Mouse (Mus musculus) limb, embryonic 15.5 days (tissue): Measurements from ENCODE around the gene Nsg2. TPM values are rescaled to one million over a fixed set of nuclear protein-coding genes. Genes with fewer than 3 reads are reported as not detected.
A peak's percentile ranks its signal among the peaks of the same experiment; 100 is the strongest.
"Not testable (repeated sequence)": the region's sequence is repeated elsewhere in the genome, so short reads cannot be mapped to it uniquely, and the experiment has no call there.

Experiments used
- ATAC-seq: fragments of 200-750 bp; cut with Nextera tagmentation; 2 replicates; pipeline ENCODE4 v1.8.0; 2017; ENCODE audit warnings: low read depth, moderate TSS enrichment; ENCODE audit not compliant: insufficient number of reproducible peaks, low FRiP score, low TSS enrichment
- H3K27ac ChIP-seq: fragments of 300-500 bp; sonication (generic); 2 replicates; pipeline ENCODE4 v1.5.1; 2015; ENCODE audit warnings: moderate library complexity, mild to moderate bottlenecking, inconsistent platforms
- H3K27me3 ChIP-seq: fragments of 300-500 bp; sonication (generic); 2 replicates; pipeline ENCODE4 v1.6.1; 2015; ENCODE audit warnings: inconsistent platforms
- H3K36me3 ChIP-seq: fragments of 300-500 bp; sonication (generic); 2 replicates; pipeline ENCODE4 v1.6.1; 2015; ENCODE audit warnings: inconsistent platforms
- H3K4me1 ChIP-seq: fragments of 300-500 bp; sonication (generic); 2 replicates; pipeline ENCODE4 v1.6.1; 2015; ENCODE audit warnings: inconsistent platforms
- H3K4me2 ChIP-seq: fragments of 300-500 bp; sonication (generic); 2 replicates; pipeline ENCODE4 v1.6.1; 2015; ENCODE audit warnings: mild to moderate bottlenecking, inconsistent platforms
- H3K4me3 ChIP-seq: fragments of 300-500 bp; sonication (generic); 2 replicates; pipeline ENCODE4 v1.5.1; 2015; ENCODE audit warnings: mild to moderate bottlenecking, inconsistent platforms
- H3K9ac ChIP-seq: fragments of 300-500 bp; sonication (generic); 2 replicates; pipeline ENCODE4 v1.6.1; 2015; ENCODE audit warnings: inconsistent platforms
- H3K9me3 ChIP-seq: fragments of 300-500 bp; sonication (generic); 2 replicates; pipeline ENCODE4 v1.6.1; 2016; ENCODE audit warnings: inconsistent platforms
- WGBS: fragments of 180-500 bp; shearing (Covaris S2); methylation state at CpG from one replicate; pipeline ENCODE4 v1.1.7; 2015; 5-methylcytosine and 5-hydroxymethylcytosine counted together
- polyA plus RNA-seq: library from polyadenylated mRNA; unstranded; fragments of >200 nt; fragmentation: Nextera tagmentation; extraction: Ambion mirVana; gene quantifications from 2 replicates; pipeline ENCODE4 v1.2.1, GENCODE M21; 2015

The Nsg2 gene
- polyA plus RNA-seq, 1 experiment from 2014 or later = 6.3 TPM

DNA sequence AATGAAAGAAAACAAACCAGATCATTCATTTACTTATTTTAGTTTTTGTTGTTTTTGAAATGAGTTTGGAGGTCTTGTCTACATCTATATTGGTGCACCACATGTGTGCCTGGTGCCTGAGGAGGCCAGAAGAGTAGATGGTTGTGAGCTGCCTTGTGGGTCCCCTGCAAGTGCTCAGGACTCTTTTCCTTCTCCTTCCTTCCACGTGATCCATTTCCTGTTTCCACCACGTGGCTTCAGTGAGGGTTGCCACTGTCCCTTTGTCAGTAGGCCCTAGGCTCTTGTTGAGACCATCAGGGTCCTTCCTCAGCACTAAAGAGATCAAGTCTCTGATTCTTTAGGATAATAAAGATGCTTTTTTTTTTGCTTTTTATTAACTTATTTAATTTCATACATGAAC lies 15.5 kb upstream of the Nsg2 start:
- Histone ChIP-seq H3K36me3 (no peaks in the 10 kb centered on the region), H3K27me3 (no peaks in the 10 kb centered on the region), H3K9me3 (no peaks in the 10 kb centered on the region), H3K4me3 (no peak overlapping the region), H3K4me2 (no peak overlapping the region), H3K9ac (no peak overlapping the region), H3K4me1 (no peaks in the 10 kb centered on the region), H3K27ac (no peak overlapping the region)
- 54% methylated on average over 2 of the region's 2 CpGs for WGBS
- ATAC-seq = no peak

DNA sequence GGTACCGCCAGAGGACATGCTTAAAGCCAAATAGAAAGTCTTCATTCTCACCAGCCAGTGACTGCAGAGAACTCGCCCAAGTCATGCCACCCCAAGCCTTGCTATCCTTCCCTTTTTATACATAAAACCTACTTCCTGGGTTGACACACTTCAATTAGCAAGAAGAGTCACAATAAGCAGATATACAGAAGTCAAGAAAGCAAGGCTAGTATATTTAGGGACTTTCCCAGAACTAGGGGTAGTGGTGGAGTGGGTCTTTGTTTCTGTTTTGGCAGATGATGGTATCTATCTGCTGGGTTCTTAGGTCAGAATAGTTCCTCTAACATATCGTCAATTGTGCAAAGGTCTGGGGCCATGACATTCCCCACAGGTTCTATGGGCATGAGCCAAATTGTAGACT lies 7.7 kb upstream of the Nsg2 start:
- H3K4me3 ChIP-seq = no peak overlapping the region
- H3K9ac ChIP-seq = no peak overlapping the region
- ATAC-seq = no peak
- H3K9me3 ChIP-seq = no peaks in the 10 kb centered on the region
- H3K4me2 ChIP-seq = no peak overlapping the region
- H3K27me3 ChIP-seq = no peaks in the 10 kb centered on the region
- 91% methylated on average over 3 of the region's 3 CpGs for WGBS
- no peak overlapping the region for H3K27ac ChIP-seq
- no peaks in the 10 kb centered on the region for H3K4me1 ChIP-seq
- no peaks in the 10 kb centered on the region for H3K36me3 ChIP-seq

DNA sequence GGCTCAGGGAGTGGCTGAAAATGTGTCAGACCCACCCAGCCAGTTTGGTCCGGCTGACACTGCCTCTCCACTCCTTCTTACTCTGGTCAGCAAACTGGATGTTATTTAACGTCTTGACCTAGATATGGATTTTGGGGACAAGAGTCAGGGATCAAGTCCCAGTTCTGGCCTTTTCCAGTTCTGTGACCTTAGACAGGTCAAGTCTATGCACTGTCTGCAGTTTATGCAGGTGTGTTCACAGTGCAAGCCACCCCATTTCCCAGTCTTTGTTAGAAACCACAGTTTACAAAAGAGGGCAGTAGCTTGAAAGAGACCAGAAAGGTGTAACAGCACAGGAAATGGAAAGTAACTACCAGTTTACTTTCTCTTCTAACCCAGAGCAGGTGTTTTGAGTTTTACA lies 547 bp upstream of the Nsg2 start:
- WGBS = 32% methylated on average over 2 of the region's 2 CpGs
- H3K9ac ChIP-seq = no peak overlapping the region
- no peaks in the 10 kb centered on the region for H3K36me3 ChIP-seq
- H3K4me1 ChIP-seq = peaks cover 15% of the 10 kb centered on the region
- peaks cover 7% of the 10 kb centered on the region; the same call in 1 of the 2 replicates for H3K27me3 ChIP-seq
- no peaks in the 10 kb centered on the region for H3K9me3 ChIP-seq
- no peak overlapping the region for H3K4me3 ChIP-seq
- no peak overlapping the region for H3K27ac ChIP-seq
- no peak overlapping the region for H3K4me2 ChIP-seq
- no peak for ATAC-seq

DNA sequence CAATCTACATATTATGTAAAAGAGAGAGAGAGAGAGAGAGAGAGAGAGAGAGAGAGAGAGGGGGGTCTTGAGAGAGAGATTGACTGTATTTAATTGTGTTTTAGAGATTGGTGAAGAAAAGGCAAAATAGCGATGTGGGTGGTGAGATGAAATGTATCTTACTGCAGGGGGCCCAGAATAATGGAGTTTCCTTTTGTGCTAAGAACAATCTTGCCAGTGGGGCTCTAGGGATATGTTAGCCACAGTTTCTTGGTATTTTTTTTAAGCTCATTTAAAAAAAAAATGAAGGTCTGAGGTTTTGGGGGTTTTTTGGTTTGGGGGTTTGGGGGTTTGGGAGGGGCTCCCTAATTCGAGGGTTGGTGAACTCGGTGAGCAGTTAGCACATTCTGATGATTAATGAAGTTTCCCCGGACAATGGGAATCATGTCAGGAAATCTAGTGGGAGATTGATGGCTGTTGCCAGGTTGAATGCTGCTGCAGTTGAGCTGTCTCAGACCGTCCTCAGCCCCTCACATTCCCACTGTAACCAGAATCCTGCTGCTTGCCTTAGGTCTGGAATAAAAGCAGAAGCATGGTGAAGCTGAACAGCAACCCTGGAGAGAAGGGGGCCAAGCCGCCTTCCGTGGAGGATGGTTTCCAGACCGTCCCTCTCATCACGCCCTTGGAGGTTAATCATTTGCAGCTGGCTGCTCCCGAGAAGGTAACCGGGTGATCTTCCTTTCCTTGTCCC lies 1.1 kb downstream of the Nsg2 start:
- no peak overlapping the region for H3K9ac ChIP-seq
- H3K9me3 ChIP-seq = no peaks in the 10 kb centered on the region
- WGBS = 7% methylated on average over 11 of the region's 11 CpGs
- H3K36me3 ChIP-seq = no peaks in the 10 kb centered on the region
- H3K4me2 ChIP-seq = peak overlapping the region; percentile 29
- no peak overlapping the region; the same call in 1 of the 2 replicates for H3K4me3 ChIP-seq
- H3K27me3 ChIP-seq = peaks cover 7% of the 10 kb centered on the region; the same call in 1 of the 2 replicates
- no peak overlapping the region for H3K27ac ChIP-seq
- peaks cover 15% of the 10 kb centered on the region for H3K4me1 ChIP-seq
- ATAC-seq = no peak

DNA sequence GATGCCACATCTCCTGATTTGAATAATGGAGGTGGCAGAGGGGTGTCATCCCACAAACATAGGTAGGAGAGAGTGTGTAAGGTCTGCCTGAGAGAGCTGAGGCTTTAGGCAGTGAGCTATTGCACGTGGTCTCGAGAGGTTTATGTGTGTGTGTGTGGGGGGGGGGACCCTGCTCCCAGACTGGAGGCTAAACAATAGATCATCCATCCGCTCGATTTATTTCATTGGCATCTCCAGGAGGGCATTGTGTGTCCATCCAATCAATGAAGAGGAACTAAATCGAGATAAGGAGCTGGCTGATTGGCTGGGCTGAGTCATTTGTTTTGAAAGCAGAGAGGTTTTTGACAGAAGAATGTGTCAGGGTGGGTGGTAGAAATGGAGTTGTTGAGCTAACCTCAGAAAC lies 2.4 kb downstream of the Nsg2 start:
- Histone ChIP-seq H3K4me1 (peaks cover 15% of the 10 kb centered on the region), H3K4me2 (no peak overlapping the region), H3K36me3 (no peaks in the 10 kb centered on the region), H3K4me3 (no peak overlapping the region), H3K9me3 (no peaks in the 10 kb centered on the region), H3K27me3 (peaks cover 7% of the 10 kb centered on the region; the same call in 1 of the 2 replicates), H3K9ac (no peak overlapping the region), H3K27ac (no peak overlapping the region)
- no peak for ATAC-seq
- 16% methylated on average over 5 of the region's 5 CpGs for WGBS

DNA sequence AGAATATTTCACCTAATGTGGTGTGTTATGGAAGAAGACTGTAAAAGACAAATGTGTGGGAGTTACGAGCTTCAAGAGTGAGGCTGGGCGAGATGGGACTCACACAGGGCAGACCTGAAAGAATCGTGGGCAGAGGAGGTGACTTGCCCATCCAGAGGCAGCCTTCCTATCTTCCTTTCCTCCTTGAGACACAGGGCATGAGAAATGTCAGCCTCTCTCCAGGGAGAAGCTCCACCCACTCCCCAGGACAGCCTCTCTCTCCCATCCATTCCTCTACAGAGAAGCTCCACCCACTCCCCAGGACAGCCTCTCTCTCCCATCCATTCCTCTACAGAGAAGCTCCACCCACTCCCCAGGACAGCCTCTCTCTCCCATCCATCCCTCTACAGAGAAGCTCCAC lies 7.8 kb downstream of the Nsg2 start:
- H3K4me2 ChIP-seq, H3K4me3 ChIP-seq, H3K27ac ChIP-seq, ATAC-seq, H3K9me3 ChIP-seq, H3K27me3 ChIP-seq, H3K36me3 ChIP-seq, H3K9ac ChIP-seq: not testable (repeated sequence)
- peaks cover 17% of the 10 kb centered on the region for H3K4me1 ChIP-seq
- WGBS = 79% methylated on average over 3 of the region's 3 CpGs

DNA sequence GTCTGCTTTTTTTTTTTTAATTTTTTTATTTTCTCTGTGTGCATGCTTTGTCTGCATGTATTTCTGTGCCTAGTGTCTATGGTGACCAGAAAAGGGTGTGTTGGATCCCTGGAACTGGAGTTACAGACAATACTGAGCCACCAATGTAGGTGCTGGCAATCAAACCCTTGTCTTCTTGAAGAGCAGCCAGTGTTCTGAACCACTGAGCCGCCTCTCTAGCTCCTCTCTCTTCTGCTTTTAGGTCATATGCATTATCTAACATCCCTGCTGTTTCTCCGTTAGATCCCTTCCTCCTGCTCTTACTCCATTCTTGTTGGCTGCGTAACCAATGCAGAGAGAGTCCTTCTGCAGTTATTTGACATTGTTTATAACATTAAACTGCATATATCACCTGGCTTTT lies 8.6 kb downstream of the Nsg2 start:
- no peak overlapping the region for H3K4me2 ChIP-seq
- no peaks in the 10 kb centered on the region for H3K36me3 ChIP-seq
- H3K9ac ChIP-seq = no peak overlapping the region
- no peak overlapping the region for H3K27ac ChIP-seq
- no peaks in the 10 kb centered on the region for H3K9me3 ChIP-seq
- peaks cover 20% of the 10 kb centered on the region for H3K4me1 ChIP-seq
- H3K27me3 ChIP-seq = 0 out of 2 replicates have a peak, but pooled peaks cover 1% of the 10 kb centered on the region
- no peak for ATAC-seq
- WGBS = 86% methylated on average over 3 of the region's 3 CpGs
- H3K4me3 ChIP-seq = no peak overlapping the region

DNA sequence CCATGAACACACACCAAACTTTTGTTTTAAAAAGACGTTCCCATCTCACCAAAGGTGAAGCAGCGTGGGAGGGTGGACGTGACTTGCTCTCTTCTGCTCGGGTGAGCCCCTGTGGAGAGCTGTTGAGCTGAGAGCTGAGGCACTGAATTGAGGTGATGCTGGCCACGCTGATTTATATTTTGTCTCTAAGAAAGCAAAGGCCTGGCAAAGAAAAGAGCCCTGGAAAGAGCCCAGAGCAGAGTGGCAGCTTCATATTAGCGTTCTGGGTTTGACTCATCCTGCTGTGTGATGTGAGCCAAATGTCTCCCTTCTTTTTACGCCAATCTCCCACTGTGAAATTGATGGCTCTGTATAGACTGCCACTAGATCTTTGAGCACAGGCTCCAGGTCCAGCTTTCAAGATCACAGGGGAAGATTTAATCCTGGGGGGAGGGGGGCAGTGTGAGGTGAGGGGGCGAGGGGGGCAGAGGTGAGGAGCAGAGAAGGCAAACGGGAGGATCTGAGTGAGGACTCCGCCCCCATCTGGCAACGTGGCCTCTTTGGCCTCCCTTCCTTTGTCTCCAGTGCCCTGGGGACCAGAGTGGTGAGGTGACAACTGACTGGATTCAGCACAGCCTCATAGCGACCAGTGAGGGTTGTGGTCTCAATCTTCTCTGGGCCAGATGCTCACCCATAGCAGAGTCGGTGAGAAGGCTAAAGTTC lies 9.8 kb downstream of the Nsg2 start:
- Histone ChIP-seq H3K27me3 (no peaks in the 10 kb centered on the region), H3K4me1 (peaks cover 20% of the 10 kb centered on the region), H3K36me3 (no peaks in the 10 kb centered on the region), H3K9me3 (no peaks in the 10 kb centered on the region), H3K9ac (no peak overlapping the region), H3K4me2 (no peak overlapping the region), H3K4me3 (no peak overlapping the region), H3K27ac (no peak overlapping the region)
- 29% methylated on average over 13 of the region's 13 CpGs for WGBS
- ATAC-seq = no peak

DNA sequence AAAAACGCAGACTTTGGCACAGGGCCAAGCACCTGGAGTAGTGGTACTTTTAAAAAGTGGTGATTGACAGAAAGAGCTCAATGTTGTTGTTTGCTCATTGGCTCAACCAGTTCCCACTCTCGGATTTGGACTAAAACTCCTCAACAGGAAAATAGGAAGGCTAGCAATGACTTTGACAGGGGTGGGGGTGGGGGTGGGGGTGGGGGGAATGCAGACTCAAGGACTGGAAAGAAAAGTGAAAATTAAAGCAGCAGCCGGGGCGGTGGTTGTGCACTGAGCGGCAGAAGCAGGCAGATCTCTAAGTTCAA lies 10.4 kb downstream of the Nsg2 start:
- Histone ChIP-seq H3K9ac (no peak overlapping the region), H3K36me3 (no peaks in the 10 kb centered on the region), H3K4me1 (peaks cover 20% of the 10 kb centered on the region), H3K27me3 (no peaks in the 10 kb centered on the region), H3K4me2 (no peak overlapping the region), H3K9me3 (no peaks in the 10 kb centered on the region), H3K4me3 (no peak overlapping the region), H3K27ac (no peak overlapping the region)
- ATAC-seq = no peak
- WGBS = 52% methylated on average over 5 of the region's 5 CpGs

DNA sequence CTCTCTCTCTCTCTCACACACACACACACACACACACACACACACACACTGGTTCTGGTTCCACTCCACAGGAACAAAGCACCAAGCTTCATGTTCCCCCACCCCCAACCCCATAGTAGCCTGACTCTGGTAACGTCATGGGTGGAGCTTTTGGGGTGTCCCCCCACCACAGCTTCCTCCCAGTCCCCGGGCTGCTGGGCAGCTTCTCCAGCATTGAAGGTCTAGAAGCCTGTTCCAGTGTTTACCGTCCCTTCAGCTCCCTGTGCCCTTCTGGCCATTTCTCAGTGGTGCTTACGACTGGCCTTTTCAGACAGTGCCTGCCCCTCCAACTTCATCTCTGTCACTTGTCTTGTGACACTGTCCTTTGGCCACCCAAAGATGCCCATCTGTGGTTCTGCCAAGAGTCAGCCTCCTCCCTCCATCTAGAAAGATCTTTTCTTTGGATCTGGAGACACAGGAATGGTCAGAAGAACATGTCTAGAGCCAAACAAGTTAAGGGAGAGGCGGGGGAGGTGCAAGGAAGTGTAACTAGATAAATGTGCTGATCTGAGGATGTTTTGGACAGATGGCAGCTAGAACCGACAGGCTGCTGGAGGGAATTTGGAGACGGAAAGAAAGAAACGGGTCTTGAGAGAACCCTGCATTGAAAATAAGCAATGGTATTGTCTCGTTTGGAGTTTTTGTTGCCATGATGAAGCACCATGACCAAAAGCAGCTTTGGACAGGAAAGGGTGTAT lies 11.8 kb downstream of the Nsg2 start:
- no peaks in the 10 kb centered on the region for H3K9me3 ChIP-seq
- H3K36me3 ChIP-seq = no peaks in the 10 kb centered on the region
- no peaks in the 10 kb centered on the region for H3K27me3 ChIP-seq
- no peak overlapping the region for H3K4me3 ChIP-seq
- no peak overlapping the region for H3K27ac ChIP-seq
- peaks cover 20% of the 10 kb centered on the region for H3K4me1 ChIP-seq
- H3K4me2 ChIP-seq = no peak overlapping the region
- no peak for ATAC-seq
- no peak overlapping the region for H3K9ac ChIP-seq
- 62% methylated on average over 9 of the region's 9 CpGs for WGBS

DNA sequence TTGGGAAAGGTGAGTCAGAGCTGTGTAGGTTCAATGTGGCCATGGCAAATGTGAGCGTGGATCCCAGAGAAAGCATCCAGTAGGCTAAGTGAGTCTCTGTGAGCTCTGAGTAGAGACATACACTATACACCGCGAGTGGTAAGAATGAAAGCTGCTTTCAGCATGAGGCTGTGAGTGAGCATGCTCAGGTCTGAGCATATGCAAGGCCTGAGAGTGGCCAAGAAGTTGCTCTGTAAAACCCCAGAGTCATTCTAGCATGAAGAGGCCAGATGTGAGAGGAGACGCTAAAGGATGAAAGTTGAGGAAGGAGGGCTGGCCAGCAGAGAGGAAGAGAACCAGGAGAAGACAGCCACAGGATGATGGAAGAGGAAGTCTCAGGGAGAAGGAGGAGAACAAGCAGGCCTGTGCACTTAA lies 12.8 kb downstream of the Nsg2 start:
- no peak overlapping the region; the same call in 1 of the 2 replicates for H3K27ac ChIP-seq

DNA sequence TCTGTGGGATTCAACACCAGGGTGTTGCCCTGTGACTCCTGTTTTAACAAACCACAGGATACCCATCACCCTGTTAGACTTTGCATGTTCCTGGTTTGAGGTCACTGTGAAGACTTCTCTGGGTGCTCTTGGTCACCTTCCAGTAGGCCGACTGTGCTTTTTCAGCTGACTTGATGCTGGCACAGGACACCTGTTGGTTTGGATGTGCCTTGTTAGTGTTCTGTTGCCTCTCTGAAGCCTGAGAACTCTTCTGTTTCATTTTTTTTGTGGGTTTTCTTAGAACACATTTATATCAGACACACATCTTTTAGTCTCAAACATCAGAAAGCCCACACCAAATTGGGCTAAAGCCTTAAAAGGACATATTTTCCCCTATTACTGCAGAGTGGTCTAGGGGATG lies 13.3 kb downstream of the Nsg2 start:
- Histone ChIP-seq H3K27me3 (no peaks in the 10 kb centered on the region), H3K4me1 (peaks cover 20% of the 10 kb centered on the region), H3K36me3 (no peaks in the 10 kb centered on the region), H3K4me2 (no peak overlapping the region), H3K4me3 (no peak overlapping the region), H3K9ac (no peak overlapping the region), H3K9me3 (no peaks in the 10 kb centered on the region), H3K27ac (no peak overlapping the region)
- 85% methylated on average over 1 of the region's 1 CpGs for WGBS
- no peak for ATAC-seq

More for the DNA sequence above, 12.8 kb downstream of the Nsg2 start:
- Histone ChIP-seq H3K4me1 (peaks cover 20% of the 10 kb centered on the region), H3K4me2 (no peak overlapping the region), H3K36me3 (no peaks in the 10 kb centered on the region), H3K27me3 (no peaks in the 10 kb centered on the region), H3K4me3 (no peak overlapping the region), H3K9me3 (no peaks in the 10 kb centered on the region), H3K9ac (no peak overlapping the region)
- 67% methylated on average over 4 of the region's 4 CpGs for WGBS
- no peak for ATAC-seq
